Mouse (Mus musculus): ENCODE measurements around the gene Rnf180.
A peak's percentile ranks its signal among the peaks of the same experiment; 100 is the strongest.

The Rnf180 gene

GRCm38 (mm10) chr13:105256757-105257433 lies 37.7 kb downstream of the Rnf180 start:
- ATAC-seq (ENCODE audit: insufficient number of reproducible peaks, low FRiP score, low TSS enrichment), result no peak

DNA sequence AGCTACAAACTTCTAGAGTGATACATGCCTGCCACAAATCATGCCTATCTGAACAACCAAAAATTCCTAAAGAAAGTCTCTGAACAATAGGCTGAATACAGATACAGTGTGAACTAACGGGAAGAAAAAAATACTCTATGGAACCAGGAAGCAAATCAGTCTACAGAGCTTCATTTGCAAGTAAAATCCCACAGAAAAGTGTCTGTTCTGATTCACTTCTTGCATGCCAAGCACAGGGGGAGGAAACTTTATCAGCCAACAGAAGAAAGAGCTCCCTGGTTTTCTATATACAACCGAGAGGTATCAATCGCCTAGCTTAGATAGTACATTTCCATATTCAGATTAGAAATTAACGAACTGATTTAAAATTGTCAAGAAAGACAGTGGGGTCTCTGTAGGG lies 43.8 kb downstream of the Rnf180 start:
- no peak for ATAC-seq (ENCODE audit: insufficient number of reproducible peaks, low FRiP score, low TSS enrichment)

GRCm38 (mm10) chr13:105250264-105250663 lies 44.4 kb downstream of the Rnf180 start:
- no peak for ATAC-seq (ENCODE audit: insufficient number of reproducible peaks, low FRiP score, low TSS enrichment)

DNA sequence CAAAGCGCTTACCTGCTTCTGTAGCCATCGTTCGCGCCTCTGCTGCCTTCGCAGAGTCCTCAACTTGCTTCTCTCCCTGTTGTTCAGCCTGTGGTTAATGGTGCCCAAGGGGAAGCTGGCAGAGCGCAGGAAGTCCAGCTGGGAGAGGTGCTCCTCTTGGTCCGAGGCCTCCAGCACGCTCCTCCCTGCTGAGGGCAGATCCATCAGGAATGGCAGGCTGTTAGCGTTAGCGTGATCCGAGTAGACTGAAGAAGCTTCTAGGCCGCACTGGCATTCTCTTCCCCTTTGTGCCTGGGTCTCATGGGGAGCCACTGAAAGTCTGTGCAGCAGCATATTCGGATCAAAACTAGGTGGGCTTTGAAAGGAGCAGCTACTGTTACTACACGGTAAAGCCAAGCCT lies 45.0 kb downstream of the Rnf180 start:
- ATAC-seq (ENCODE audit: insufficient number of reproducible peaks, low FRiP score, low TSS enrichment), result no peak

GRCm38 (mm10) chr13:105247691-105248090 lies 46.9 kb downstream of the Rnf180 start:
- no peak for ATAC-seq (ENCODE audit: insufficient number of reproducible peaks, low FRiP score, low TSS enrichment)

- no peak for ATAC-seq (ENCODE audit: insufficient number of reproducible peaks, low FRiP score, low TSS enrichment)
These were observed 53.8 kb downstream of the Rnf180 start for GRCm38 (mm10) chr13:105240810-105241209.

DNA sequence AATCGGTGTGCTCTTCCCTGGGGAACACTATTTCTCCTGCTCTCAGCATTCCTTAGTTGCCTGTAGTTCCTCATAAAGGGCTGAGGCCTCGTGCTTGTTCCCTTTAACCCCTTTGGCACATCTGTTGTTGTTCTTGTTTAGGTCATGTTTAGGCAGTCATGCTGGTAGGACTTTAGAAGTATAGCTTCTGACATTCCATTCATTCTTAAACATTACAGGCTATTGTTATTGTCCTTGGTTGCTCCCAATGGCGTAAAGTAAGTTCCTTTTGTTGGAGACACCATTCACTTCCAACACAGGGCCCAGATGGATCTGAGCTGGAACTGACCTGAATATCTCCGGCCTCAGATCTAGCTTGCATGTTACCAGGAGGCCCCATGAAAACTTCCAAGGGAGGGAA lies 67.5 kb downstream of the Rnf180 start:
- no peak for ATAC-seq (ENCODE audit: insufficient number of reproducible peaks, low FRiP score, low TSS enrichment)

DNA sequence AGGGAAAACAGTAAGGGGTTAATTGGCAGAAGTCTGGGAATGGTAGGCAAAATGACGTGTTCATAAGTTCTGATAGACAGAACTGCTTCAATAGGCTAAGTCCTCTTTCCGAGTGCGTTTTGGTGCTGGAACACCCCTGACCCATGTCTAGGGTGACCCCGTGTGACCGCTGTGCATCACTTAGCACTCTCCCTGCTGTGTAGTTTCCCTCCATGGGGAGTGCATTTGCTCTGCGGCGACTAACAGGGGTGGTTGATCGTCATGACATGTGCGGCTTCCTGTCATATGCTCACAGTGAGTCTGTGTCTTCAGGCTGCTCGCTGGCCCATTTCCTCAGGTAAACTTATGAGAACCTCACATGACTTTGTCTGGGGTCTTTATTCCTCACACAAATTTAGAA lies 70.6 kb downstream of the Rnf180 start:
- ATAC-seq (ENCODE audit: insufficient number of reproducible peaks, low FRiP score, low TSS enrichment), result no peak

DNA sequence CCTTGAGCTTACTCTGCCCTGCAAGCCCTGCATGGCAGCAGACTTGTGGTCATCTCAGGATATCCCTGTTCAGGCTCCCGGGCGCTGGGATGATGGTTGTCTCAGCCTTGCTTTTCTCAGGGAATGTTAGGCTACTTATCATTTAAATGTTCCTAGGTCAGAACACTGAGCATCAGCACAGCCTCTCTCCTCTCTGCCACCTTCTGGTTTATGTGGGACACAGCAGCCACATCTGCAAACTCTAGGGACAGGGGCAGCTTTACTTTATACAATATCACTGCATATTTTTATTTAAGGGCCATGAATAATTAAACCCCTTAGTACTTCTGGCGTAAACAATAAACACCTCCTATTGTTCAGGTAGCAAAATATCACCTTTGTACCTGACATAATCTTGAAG lies 71.5 kb downstream of the Rnf180 start:
- ATAC-seq (ENCODE audit: insufficient number of reproducible peaks, low FRiP score, low TSS enrichment), result 0 out of 2 replicates have a peak, but pooled peaks have one; percentile 41

DNA sequence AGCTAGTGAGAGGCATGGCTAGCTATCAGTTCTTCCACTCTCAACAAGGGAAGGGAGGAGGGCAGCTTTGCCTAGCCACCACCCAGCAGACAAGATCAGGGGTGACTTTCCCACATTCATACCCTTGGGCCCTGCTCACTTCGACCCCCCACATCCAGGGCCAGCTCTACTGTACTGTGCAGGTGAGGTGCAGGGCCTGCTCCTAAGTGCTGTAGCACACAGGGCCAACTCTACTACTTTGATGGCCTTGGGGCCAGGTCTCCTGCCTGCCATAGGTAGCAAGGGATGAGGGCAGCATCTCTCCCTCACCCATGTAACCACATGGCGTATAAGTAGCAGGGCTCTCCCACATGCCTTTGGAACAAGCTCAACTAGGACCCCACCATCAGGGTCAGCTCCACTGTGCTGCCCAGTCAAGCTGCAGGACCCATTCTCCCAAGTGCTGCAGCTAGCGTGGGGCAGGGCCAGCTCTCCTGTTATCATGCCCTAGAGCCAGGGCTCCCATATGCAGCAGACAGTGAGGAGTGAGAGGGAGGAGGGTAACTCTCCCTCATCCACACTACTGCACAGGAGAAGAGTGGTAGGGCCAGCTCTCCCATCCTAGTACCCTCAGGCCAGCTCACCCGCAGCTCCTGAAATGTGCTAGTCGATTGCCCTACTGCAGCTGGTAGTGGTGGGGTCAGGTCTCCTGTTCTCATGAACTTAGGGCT lies 72.4 kb downstream of the Rnf180 start:
- ATAC-seq (ENCODE audit: insufficient number of reproducible peaks, low FRiP score, low TSS enrichment), result no peak

DNA sequence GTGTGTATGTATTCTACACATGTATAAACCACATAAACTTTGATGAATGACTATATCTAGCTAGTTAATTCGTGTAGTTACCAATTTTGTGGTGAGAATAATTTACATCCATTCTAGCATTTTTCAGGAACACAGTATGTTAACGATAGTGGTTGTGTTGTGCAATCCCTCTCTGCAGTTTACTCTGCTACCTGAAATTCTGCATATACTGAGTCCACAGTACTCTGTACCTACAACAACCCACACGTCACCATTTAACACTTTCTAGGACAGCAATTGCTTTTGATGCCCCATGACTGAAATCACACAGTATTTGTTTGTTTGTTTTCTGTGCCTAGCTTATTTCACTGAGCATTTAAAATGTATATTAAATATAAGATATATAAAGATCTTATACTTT lies 83.9 kb downstream of the Rnf180 start:
- no peak for ATAC-seq (ENCODE audit: insufficient number of reproducible peaks, low FRiP score, low TSS enrichment)

GRCm38 (mm10) chr13:105203851-105204250 lies 90.8 kb downstream of the Rnf180 start:
- ATAC-seq (ENCODE audit: insufficient number of reproducible peaks, low FRiP score, low TSS enrichment), result no peak

GRCm38 (mm10) chr13:105198658-105199057 lies 96.0 kb downstream of the Rnf180 start:
- no peak for ATAC-seq (ENCODE audit: insufficient number of reproducible peaks, low FRiP score, low TSS enrichment)

DNA sequence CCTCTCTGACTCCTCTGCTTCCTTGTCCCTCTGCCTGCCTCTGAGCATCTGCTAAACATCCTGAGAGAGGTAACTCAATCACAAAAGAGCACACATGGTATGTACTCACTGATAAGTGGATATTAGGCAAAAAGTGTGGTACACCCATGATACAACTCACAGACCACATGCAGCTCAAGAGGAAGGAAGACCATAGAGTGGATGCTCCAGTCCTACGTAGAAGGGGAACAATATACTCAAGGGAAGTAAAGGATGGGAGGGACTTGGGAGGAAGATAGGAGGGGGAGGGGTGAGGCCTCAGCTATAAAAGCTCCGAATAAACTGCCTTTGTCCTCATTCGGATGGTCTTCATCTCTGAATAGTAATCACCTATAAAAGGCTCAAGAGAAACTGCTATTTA lies 96.6 kb downstream of the Rnf180 start:
- ATAC-seq (ENCODE audit: insufficient number of reproducible peaks, low FRiP score, low TSS enrichment), result no peak

DNA sequence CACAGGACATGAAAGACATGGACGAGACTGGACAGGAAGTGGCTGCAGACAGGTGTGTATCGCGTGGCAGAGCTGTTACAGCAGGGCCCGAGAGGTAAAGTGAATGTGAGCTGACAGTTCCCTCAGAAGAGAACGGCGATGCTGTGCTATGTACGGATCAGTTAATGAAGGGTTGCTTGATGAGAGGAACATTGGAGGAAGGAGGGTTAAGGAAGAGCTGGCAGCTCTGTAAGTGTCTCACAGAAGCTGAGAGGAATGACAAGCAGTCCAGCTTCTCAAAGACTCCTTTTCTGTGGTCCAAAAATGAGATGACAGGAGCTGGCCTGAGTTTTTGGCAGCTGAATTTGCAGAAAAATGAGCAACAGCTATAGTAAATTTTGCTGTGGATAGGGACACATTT lies 101.0 kb downstream of the Rnf180 start:
- ATAC-seq (ENCODE audit: insufficient number of reproducible peaks, low FRiP score, low TSS enrichment), result no peak

DNA sequence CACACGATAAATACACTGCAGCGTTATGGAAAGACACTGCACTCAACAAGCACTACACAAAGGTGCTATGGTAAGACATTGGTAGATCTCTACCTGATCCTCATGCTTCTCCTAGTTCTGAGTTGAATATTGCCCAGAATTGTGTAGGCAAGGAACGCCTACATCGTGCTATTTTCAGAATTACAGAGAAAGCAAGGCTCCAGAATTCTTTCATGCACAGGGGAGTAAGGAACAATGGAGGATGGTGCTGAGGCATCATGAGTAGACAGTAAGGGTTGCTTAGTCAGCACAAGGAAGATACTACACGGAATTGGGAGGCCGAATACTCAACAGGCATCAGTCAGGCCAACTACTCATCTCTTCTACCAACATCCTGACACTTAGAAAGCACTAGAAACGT lies 105.9 kb downstream of the Rnf180 start:
- ATAC-seq (ENCODE audit: insufficient number of reproducible peaks, low FRiP score, low TSS enrichment), result no peak

DNA sequence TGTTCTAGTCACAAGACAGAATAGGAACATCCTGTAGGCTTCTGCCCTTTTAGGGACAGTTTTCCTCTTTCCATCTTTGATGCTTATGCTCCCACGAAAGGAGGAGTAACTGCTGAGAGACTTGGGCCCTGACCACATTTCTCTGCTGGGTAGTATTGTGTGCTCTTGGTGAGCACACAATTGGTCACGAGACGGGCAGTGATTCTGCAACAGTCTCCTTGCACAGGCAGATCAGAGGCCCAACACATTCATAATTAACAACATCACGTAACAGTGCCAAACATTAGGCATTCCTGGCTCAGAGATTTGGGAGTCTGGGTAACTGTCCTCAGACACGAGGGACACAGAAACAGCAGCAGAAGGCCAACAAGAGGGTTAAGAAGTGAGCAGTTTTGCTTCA lies 113.8 kb downstream of the Rnf180 start:
- ATAC-seq (ENCODE audit: insufficient number of reproducible peaks, low FRiP score, low TSS enrichment), result no peak

DNA sequence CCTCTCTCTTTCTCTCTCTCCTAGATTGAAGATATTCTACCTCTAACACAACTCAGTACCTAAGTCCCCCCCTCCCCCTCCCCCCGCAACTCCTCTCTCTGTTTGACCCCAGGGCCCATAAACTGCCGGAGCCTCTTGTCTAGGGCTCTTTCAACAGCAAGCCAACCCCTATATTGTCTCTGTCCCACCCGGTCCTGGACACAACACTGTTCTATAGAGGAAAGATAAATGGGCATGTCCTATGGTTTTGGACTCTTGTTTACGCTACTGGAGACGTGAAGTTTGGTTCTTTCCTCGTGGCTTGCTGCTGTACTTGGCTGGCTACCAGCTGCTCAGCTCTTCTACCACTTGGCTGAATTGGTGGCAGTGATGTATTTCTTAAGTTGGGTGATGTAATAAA lies 129.2 kb downstream of the Rnf180 start:
- ATAC-seq (ENCODE audit: insufficient number of reproducible peaks, low FRiP score, low TSS enrichment), result no peak

GRCm38 (mm10) chr13:105153955-105154354 lies 140.7 kb downstream of the Rnf180 start:
- ATAC-seq (ENCODE audit: insufficient number of reproducible peaks, low FRiP score, low TSS enrichment), result peak; percentile 59

GRCm38 (mm10) chr13:105150006-105150405 lies 144.6 kb downstream of the Rnf180 start:
- no peak for ATAC-seq (ENCODE audit: insufficient number of reproducible peaks, low FRiP score, low TSS enrichment)

DNA sequence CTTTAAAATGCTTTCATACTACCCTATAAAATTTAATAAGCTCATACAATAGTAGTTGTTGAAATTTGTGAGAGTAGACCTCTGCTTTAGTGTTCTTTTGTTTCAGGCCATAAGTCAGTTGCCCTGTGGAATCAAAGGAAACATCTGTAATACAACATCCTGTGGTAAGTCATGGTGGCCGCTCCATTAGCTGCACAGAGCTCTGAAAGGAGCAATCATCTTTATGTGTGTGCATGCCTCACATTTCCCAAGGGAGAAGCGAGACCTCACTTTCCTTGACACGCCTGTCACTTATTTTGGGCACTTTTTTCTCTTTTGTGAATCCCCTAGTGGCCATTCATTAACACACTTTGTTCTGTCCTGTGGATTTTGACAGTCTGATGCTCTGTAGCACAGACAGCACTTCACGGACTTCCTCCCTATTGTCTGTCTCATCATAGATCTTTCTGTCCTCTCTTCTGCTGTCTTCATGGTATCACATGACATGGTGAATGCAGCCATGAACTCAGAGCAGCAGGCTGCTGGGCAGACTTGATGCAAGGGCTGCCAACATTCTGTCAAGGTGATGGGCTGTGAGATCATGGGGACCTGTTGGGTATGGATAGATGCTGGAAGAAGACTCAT lies 146.7 kb downstream of the Rnf180 start:
- ATAC-seq (ENCODE audit: insufficient number of reproducible peaks, low FRiP score, low TSS enrichment), result no peak

DNA sequence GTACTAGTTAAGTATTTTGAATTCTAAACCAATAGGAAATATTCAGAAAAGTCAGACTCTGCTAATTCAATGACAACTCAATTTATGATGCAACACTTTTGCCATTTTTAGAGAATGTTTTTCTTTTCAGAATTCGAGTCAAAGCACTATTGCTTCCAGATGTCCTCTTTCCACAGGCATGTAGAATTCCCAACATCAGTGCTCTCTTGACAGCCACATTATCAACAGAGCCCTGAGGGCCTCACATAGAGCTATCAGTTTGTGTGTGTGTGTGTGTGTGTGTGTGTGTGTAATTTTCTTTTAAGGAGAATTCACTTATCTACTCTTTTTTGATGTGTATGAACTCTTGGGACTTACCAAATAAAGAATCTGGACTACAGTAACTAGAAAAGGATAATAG lies 147.8 kb downstream of the Rnf180 start:
- ATAC-seq (ENCODE audit: insufficient number of reproducible peaks, low FRiP score, low TSS enrichment), result no peak

All from cerebellum, adult (tissue).